Mouse (Mus musculus) R1 (cell line): ENCODE results near the gene Osmr.

Experiments
- DNase-seq: peaks from one replicate; pipeline ENCODE4 v3.0.0-alpha.2; 2018; ENCODE audit warnings: low read depth, low spot score

Gene Osmr

GRCm38 (mm10) chr15:6874601-6875019 lies at the start of gene Osmr:
TSS of gene Osmr (minus strand) at chr15:6874969.
- peak; percentile 68 for DNase-seq

DNA sequence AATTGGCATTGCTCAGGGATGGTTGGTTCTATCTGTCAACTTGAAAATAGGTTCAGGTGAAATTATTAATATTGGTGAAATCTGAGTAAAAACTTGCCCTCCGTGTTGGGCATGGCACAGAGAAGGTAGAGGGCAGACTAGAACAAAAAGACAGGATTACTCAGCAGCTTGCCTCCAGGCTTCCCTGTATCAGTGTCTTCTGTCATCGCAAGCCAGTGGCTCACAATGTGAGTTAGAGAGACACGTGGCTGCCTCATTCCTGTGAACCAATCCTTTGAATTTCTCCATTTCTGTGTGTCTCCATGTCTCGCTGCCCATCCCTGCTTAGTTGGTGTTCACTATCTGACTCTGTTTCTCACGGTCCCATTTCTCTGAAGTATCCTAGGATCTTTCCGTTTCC lies 44.6 kb upstream of the Osmr start:
- no peak for DNase-seq

DNA sequence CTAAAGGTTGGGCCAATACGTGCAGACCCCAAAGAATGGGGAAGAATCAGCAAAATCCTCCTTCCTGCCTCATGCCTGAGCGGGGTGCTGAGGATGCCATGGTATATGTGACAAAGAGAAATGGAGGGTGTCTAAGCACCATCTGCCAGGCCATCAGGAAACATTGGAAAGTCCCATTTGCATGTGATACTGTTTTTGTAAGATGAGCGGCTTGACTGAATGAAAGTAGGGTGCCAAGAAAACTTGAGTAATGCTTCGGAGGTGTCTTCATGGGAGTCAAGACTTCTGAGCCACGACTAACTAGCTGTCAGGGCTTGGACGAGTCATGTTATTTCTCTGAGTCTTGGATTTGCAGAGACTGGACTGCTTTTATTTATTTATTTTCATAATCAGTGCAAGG lies 39.4 kb upstream of the Osmr start:
- no peak for DNase-seq

GRCm38 (mm10) chr15:6909669-6910068 lies 34.9 kb upstream of the Osmr start:
- peak; percentile 90 for DNase-seq

- no peak for DNase-seq
Measured at GRCm38 (mm10) chr15:6909084-6909483, 34.3 kb upstream of the Osmr start.

DNA sequence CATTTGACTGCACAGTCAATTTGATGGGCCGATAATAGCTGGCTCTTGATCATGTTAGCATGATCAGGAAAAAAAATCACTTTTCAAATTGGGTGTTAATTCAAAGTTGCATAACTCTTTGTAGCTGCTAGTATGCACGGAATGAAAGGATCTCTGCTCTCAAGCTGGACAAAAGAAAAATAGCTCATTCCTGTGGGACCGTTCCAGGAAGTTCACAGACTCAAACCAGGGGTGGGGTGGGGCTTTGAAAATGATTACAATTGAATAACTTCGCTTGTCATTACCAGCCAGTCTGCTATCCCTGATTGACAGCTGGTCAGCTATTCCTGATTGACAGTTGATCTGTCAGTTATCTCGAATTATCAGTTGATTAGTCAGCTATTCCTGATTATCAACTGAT lies 33.8 kb upstream of the Osmr start:
- DNase-seq: no peak

DNA sequence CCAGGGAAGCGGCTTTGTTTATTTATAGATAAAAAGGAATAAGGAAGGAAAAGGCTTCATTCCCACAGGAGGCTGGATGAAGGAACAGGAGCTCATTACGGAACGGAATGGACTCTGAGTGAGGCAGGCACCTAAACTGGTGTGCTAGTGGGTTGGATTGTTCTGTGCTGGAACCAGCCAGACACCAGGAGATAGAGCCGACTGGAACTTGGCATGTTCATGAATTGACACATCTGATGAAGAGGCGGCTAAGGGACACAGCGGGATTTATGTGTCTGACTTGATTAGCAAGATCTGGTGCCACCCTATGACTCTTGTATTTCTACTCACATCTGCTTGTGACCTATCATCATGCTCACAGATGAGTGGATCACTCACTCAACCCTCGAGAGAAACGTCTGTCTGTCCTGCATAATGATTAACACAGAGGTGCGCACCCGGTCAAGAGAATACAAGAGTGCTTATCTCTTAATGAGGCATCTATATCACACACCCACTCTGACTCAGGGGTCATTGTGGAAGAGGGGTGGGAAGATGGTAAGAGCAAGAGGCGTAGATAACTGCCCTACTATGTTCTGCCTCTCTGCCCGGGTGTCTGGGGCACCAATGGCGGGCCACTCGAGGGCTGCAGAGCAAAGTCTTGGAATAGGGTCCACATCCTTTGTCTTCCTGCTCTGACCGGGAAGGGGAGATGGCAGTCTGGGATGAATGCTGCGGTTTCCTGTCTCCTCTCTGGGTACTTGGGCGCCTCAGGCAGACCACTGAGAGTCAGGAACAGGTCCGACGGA lies 31.7 kb upstream of the Osmr start:
- no peak for DNase-seq

- DNase-seq: no peak
Measured at GRCm38 (mm10) chr15:6905726-6906125, 31.0 kb upstream of the Osmr start.

DNA sequence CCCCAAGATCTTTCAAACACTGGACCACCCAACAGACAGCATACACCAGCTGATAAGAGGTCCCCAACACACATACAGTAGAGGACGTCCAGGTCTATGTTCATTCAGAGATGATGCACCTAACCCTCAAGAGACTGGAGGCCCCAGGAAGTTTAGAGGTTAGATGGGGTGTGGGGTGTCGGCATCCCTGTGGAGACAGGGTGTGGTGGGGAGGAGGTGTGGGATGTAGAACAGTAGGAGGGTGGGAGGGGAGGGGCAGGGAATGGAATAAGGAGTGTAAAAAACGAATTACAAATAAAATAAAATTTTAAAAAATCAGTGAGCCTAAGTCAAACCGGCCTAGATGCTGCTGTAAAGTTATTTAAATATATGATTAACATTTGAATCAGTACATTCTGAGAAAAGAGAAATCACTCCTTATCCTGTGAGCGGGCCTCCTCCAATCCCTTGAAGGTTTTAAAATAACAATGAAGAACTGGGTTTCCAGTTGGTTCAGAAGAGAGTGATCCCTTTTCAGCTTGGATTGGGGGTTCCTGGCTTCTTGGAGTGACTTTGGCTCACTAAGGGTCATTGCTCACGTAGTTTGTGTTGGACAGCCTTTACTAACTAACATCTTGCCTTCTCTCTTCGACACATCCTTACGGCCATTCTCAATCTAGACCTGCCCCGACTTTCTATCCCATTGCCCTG lies 28.7 kb upstream of the Osmr start:
- peak; percentile 54 for DNase-seq

DNA sequence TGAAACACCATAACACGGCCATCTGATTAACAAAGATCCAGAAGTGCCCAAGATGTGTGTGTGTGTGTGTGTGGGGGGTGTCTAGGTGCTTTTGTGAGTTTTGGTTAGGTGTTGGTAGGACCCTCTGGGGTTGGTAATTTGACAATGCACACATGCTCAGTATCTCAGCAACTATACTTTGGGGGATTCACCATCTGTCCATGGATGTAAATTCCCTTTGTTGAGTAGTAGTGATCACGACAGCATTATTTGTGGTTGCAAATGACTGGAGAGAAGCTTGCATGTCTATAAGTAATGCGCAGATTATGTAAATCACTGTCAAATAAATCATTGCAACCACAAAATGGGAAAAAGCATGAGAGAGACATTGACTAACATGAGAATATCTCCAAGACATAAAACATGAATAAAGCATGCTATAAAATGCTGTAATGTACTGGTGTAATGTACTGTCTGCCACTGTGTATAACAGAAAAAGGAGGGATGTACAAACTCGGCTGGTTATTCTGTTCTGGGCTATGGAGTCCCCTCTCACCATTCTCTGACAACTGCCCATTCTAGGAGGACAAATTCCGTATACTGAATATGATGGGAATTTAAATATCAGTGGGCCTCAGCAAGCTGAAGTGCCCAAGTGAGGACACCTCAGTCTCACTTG lies 27.3 kb upstream of the Osmr start:
- no peak for DNase-seq

GRCm38 (mm10) chr15:6901236-6901635 lies 26.5 kb upstream of the Osmr start:
- peak; percentile 48 for DNase-seq

GRCm38 (mm10) chr15:6884260-6884659 lies 9.5 kb upstream of the Osmr start:
- DNase-seq: no peak

DNA sequence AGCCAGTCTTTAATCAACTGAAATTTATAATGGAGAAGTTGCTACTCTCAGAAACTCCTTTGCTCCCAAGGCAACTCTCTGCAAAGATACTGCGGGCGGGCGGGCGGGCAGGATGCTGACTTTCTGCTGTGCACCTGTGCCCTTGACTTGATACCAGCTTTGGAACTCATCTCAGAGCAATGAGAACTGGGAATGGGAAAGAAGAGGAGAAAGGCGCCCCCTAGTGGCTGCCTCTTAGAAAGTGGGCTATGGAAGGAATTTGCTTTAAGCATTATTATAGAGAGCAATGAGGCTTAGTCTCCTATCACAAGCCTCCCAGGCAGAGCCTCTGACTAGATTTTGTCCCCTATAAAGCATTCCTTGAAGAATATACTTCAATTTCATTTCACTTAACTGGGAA lies 9.0 kb upstream of the Osmr start:
- peak; percentile 75 for DNase-seq

- DNase-seq: no peak
Measured at GRCm38 (mm10) chr15:6883091-6883490, 8.3 kb upstream of the Osmr start.

- peak; percentile 38 for DNase-seq
Measured at GRCm38 (mm10) chr15:6882180-6882579, 7.4 kb upstream of the Osmr start.

DNA sequence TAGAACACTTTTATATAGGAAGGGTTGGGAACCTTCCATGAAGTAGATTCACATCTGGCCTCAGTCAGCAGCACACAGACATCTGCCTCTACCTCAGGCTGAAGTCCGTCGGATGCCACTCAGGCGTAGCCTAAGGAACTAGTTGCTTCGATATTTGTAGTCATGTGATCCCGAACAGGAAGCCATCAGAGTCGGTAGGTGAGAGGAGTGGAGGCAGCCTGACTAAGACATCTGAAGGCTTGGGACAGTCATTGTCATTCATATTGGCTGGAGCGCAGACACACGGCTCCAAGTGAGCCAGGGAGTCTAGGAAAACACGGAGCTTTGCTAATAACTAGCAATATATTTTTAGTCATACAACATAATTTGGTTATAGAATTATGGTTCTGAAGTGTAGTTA lies 6.4 kb upstream of the Osmr start:
- peak; percentile 63 for DNase-seq

GRCm38 (mm10) chr15:6873807-6874600 lies 765 bp downstream of the Osmr start:
- peak; percentile 30 for DNase-seq

DNA sequence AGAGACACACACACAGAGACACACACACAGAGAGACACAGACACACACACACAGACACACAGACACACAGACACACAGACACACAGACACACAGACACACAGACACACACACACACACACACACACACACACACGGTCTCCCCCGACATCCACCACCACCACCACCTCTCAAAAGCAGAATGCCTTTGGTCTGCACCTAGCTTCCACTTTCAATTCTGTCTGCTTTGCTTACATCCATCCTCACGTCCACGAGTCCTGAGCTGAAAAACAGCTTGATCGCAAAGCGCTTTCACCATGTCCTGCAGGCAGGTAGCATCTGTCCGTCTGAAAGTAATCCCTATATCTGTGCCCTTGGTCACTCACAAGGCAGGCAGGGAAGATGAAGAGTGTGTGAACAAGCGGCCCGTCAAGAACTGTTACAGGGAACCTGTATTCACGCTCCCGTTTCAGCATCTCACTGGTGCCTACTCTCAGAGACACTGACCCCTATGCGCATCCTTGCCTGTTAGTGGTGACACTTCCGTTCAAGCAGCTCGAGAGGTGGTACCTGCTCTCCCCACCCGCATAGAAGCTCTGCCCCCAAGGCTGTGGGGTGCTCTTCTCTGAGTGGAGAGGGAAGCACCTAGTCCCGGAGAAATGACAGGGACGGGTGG lies 1.5 kb downstream of the Osmr start:
- DNase-seq: peak; percentile 27

DNA sequence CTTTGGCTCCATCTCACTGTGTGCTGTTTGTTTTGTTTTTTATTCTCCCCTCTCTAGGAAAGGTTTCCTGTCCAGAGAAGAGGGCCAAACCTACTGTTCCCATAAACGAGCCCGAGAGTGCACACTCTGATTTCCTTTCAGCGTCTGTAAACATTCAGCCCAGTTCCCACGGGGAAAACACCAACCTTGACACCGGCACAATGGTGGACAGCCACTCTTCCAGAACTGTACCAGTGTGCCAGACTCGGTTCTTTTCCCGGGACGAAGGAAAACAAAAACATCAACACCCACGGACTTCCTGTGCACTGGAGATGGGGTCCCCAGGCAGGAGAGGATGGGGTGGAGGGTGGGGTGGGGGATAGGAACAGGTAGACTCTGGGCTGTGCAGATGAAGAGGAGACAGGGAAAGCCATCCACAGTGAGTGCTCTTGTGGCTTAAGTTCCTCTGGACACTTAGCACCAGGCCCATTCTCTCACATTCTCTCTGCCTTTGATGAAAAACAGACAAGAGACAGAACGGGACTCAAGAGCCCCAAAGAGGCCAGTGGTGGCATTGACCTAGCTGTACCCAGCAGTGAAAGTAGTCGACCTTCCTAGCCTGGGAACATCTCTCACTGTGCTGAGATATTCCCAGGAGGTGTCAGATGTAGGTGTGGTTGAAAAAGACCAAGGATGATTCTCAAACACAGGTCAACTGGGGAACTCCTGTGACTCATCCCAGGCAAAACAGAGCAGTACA lies 3.0 kb downstream of the Osmr start:
- DNase-seq: no peak

GRCm38 (mm10) chr15:6866888-6867287 lies 7.9 kb downstream of the Osmr start:
- no peak for DNase-seq

GRCm38 (mm10) chr15:6862125-6862524 lies 12.6 kb downstream of the Osmr start:
- no peak for DNase-seq
